Mouse (Mus musculus) layer of hippocampus, postnatal 10 days (tissue): ENCODE measurements around the gene Espn. TPM values are rescaled to one million over a fixed set of nuclear protein-coding genes. Genes with fewer than 3 reads are reported as not detected.
A peak's percentile ranks its signal among the peaks of the same experiment; 100 is the strongest.

Experiments used
- DNase-seq, 2 experiments: peaks; one replicate each; pipeline ENCODE4 v3.0.0; 2021; ENCODE audit warnings: low spot score in 2 of 2
- total RNA-seq, 2 experiments: library from RNA; stranded (reverse); gene quantifications; 2 replicates each; pipeline ENCODE4 v1.2.3; 2021

The Espn gene
- total RNA-seq, 2 experiments from 2014 or later = 0.62 to 0.78 TPM

GRCm38 (mm10) chr4:152072655-152073054 is 79.5 kb downstream of the Espn start:
- DNase-seq = no peak

- peak in 1 of 2 experiments; percentile 63 for DNase-seq
These were observed 80.0 kb downstream of the Espn start, which contains the start of gene Plekhg5 for GRCm38 (mm10) chr4:152072121-152072601. Gene Plekhg5 (plus strand): TSS chr4:152072498.

- no peak for DNase-seq
These were observed 81.4 kb downstream of the Espn start for GRCm38 (mm10) chr4:152070494-152071396.

Other genes starting within 250 kb of the Espn start
- 10 to 100 TPM; 75.8 to 82.0 TPM for gene Dnajc11, start 218.7 kb downstream of the Espn start, total RNA-seq
- 10 to 100 TPM; 22.8 to 34.2 TPM for gene Thap3, start 163.4 kb downstream of the Espn start, total RNA-seq
- 10 to 100 TPM; 15.2 to 16.6 TPM for gene Phf13, start 156.1 kb downstream of the Espn start, total RNA-seq
- 10 to 100 TPM; 14.6 to 15.1 TPM for gene Klhl21, start 143.6 kb downstream of the Espn start, total RNA-seq
- 10 to 100 TPM; 11.9 to 14.8 TPM for gene Zbtb48, start 124.7 kb downstream of the Espn start, total RNA-seq
- under 1 TPM; 0.37 to 0.45 TPM for gene Tas1r1, start 113.8 kb downstream of the Espn start, total RNA-seq
- 10 to 100 TPM; 27.3 to 31.6 TPM for gene Nol9, start 113.0 kb downstream of the Espn start, total RNA-seq
- 10 to 100 TPM; 76.0 to 79.6 TPM for gene Plekhg5, start 79.9 kb downstream of the Espn start, total RNA-seq
- gene Tnfrsf25, start 36.4 kb downstream of the Espn start, total RNA-seq = 10 to 100 TPM; 14.0 to 15.1 TPM
- not detected for gene Hes2, start 6.5 kb upstream of the Espn start, total RNA-seq
- 100 to 1,000 TPM; 426 to 431 TPM for gene Acot7, start 25.8 kb upstream of the Espn start, total RNA-seq
- gene Gpr153, start 121.9 kb upstream of the Espn start, total RNA-seq = 10 to 100 TPM; 21.4 to 23.1 TPM
- gene Hes3, start 139.3 kb upstream of the Espn start, total RNA-seq = not detected
- 10 to 100 TPM; 27.9 to 33.9 TPM for gene Icmt, start 144.9 kb upstream of the Espn start, total RNA-seq
- gene Rnf207, start 166.6 kb upstream of the Espn start, total RNA-seq = 1 to 10 TPM; 3.1 to 4.0 TPM
- 100 to 1,000 TPM; 283 to 319 TPM for gene Rpl22, start 173.4 kb upstream of the Espn start, total RNA-seq
- 100 to 1,000 TPM; 189 to 192 TPM for gene Chd5, start 186.3 kb upstream of the Espn start, total RNA-seq